Mouse (Mus musculus): Measurements from ENCODE around the gene Usp40. TPM values are rescaled to one million over a fixed set of nuclear protein-coding genes. Genes with fewer than 3 reads are reported as not detected.

Gene Usp40
- total RNA-seq, 1 experiment = 10.4 TPM

DNA sequence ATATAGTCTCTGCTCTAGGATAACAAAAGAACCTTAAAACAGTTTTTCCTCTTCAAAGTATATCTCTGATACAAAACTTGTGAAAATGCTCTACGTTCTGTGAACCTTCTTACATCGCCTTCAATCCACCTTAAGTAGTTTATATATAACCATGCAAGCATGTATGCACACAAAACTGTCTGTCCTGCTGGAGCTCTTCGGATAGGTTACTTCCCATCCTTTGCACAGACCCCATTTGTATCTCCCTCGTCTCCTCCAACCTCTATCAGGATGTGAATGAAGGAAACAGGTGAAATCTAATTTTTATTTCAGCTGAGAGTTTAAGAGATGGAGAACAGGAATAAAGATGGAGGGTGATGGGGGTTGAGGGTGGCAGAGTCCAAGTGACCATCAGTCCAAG is 384 bp upstream of the Usp40 start:
- in situ Hi-C loops (cut with MboI; ENCODE audit: low sequenced_read_pairs in 2 of 2, unreplicated experiment in 2 of 2) = no loop called here
- H3K9ac ChIP-seq (ENCODE audit: insufficient read depth, low read depth, low read length, poor library complexity, severe bottlenecking) = no peak overlapping the region
- no peak for DNase-seq (ENCODE audit: low read depth, low spot score)

GRCm38 (mm10) chr1:88007692-88008210 is 600 bp downstream of the Usp40 start:
- H3K9me3 ChIP-seq (ENCODE audit: control insufficient read depth, insufficient read depth, low read depth, low read length) = no peaks in the 10 kb centered on the region
- no peaks in the 10 kb centered on the region for H3K36me3 ChIP-seq (ENCODE audit: control insufficient read depth, insufficient read depth, low read length, poor library complexity, severe bottlenecking)
- peak overlapping the region; percentile 84 to 88 for H3K4me3 ChIP-seq (ENCODE audit: insufficient read depth in 1 of 2, low read depth in 1 of 2, low read length in 2 of 2, poor library complexity in 1 of 2, severe bottlenecking in 1 of 2)
- no peak overlapping the region for H3K27ac ChIP-seq (ENCODE audit: insufficient read depth, low read depth, low read length, poor library complexity, severe bottlenecking)
- DNase-seq (ENCODE audit: low read depth, low spot score) = no peak
- peak overlapping the region; percentile 86 for H3K9ac ChIP-seq (ENCODE audit: insufficient read depth, low read depth, low read length, poor library complexity, severe bottlenecking)
- H3K4me1 ChIP-seq (ENCODE audit: control insufficient read depth in 2 of 2, insufficient read depth in 2 of 2, low read length in 2 of 2, poor library complexity in 1 of 2) = no peaks in the 10 kb centered on the region; a peak in 1 of 4 replicates
- in situ Hi-C loops (cut with MboI; ENCODE audit: low sequenced_read_pairs in 2 of 2, unreplicated experiment in 2 of 2) = no loop called here
- TF ChIP-seq HCFC1 (IDR thresholded peaks at IDR 0.05; ENCODE audit: borderline replicate concordance, insufficient read depth, low read length) (no peak), CHD2 (IDR thresholded peaks at IDR 0.05; ENCODE audit: low read depth, low read length) (no peak), ZNF384 (IDR thresholded peaks at IDR 0.05; ENCODE audit: low read depth, low read length) (no peak), ZC3H11A (IDR thresholded peaks at IDR 0.05; ENCODE audit: borderline replicate concordance, low read depth, low read length) (no peak), MAFK (IDR thresholded peaks at IDR 0.05; ENCODE audit: insufficient read depth, low read depth, low read length) (no peak)

More for the DNA sequence above, 384 bp upstream of the Usp40 start:
- TF ChIP-seq ZNF384 (IDR thresholded peaks at IDR 0.05; ENCODE audit: low read depth, low read length) (no peak), CHD2 (IDR thresholded peaks at IDR 0.05; ENCODE audit: low read depth, low read length) (no peak), HCFC1 (IDR thresholded peaks at IDR 0.05; ENCODE audit: borderline replicate concordance, insufficient read depth, low read length) (no peak), ZC3H11A (IDR thresholded peaks at IDR 0.05; ENCODE audit: borderline replicate concordance, low read depth, low read length) (no peak), MAFK (IDR thresholded peaks at IDR 0.05; ENCODE audit: insufficient read depth, low read depth, low read length) (no peak)
- H3K4me3 ChIP-seq (ENCODE audit: insufficient read depth in 1 of 2, low read depth in 1 of 2, low read length in 2 of 2, poor library complexity in 1 of 2, severe bottlenecking in 1 of 2) = peak overlapping the region in 1 of 2 experiments; percentile 84; a peak in 2 of 4 replicates
- no peak overlapping the region for H3K27ac ChIP-seq (ENCODE audit: insufficient read depth, low read depth, low read length, poor library complexity, severe bottlenecking)
- H3K9me3 ChIP-seq (ENCODE audit: control insufficient read depth, insufficient read depth, low read depth, low read length) = no peaks in the 10 kb centered on the region
- H3K4me1 ChIP-seq (ENCODE audit: control insufficient read depth in 2 of 2, insufficient read depth in 2 of 2, low read length in 2 of 2, poor library complexity in 1 of 2) = no peaks in the 10 kb centered on the region; a peak in 1 of 4 replicates
- no peaks in the 10 kb centered on the region for H3K36me3 ChIP-seq (ENCODE audit: control insufficient read depth, insufficient read depth, low read length, poor library complexity, severe bottlenecking)

DNA sequence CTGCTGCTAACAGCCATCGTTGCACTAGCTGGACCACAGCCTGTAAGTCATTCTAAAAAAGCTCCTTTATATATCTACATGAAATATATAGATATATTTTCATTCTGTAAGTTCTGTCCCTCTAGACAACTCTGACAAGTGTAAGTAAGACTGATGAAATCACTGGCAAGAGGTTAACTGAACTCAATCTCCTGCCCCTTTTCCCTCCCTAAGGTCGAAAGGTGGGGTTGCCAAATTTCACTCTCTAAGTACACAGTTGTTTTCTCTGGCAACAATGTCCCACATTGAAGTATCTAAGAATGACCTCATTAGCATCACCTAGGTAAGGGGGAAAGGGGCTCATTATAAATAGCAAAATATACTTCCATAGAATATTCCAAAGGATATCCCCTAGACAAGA is 15.6 kb downstream of the Usp40 start:
- H3K9ac ChIP-seq (ENCODE audit: insufficient read depth, low read depth, low read length, poor library complexity, severe bottlenecking) = no peak overlapping the region
- H3K27ac ChIP-seq (ENCODE audit: insufficient read depth, low read depth, low read length, poor library complexity, severe bottlenecking) = no peak overlapping the region
- H3K4me1 ChIP-seq (ENCODE audit: control insufficient read depth in 2 of 2, insufficient read depth in 2 of 2, low read length in 2 of 2, poor library complexity in 1 of 2) = no peaks in the 10 kb centered on the region
- H3K9me3 ChIP-seq (ENCODE audit: control insufficient read depth, insufficient read depth, low read depth, low read length) = no peaks in the 10 kb centered on the region
- H3K36me3 ChIP-seq (ENCODE audit: control insufficient read depth, insufficient read depth, low read length, poor library complexity, severe bottlenecking) = peaks cover 2% of the 10 kb centered on the region
- TF ChIP-seq CHD2 (IDR thresholded peaks at IDR 0.05; ENCODE audit: low read depth, low read length) = no peak
- TF ChIP-seq ZNF384 (IDR thresholded peaks at IDR 0.05; ENCODE audit: low read depth, low read length) = no peak
- no peak for TF ChIP-seq ZC3H11A (IDR thresholded peaks at IDR 0.05; ENCODE audit: borderline replicate concordance, low read depth, low read length)
- TF ChIP-seq HCFC1 (IDR thresholded peaks at IDR 0.05; ENCODE audit: borderline replicate concordance, insufficient read depth, low read length) = no peak
- TF ChIP-seq MAFK (IDR thresholded peaks at IDR 0.05; ENCODE audit: insufficient read depth, low read depth, low read length) = no peak
- in situ Hi-C loops (cut with MboI; ENCODE audit: low sequenced_read_pairs in 2 of 2, unreplicated experiment in 2 of 2) = no loop called here
- no peak for DNase-seq (ENCODE audit: low read depth, low spot score)
- no peak overlapping the region for H3K4me3 ChIP-seq (ENCODE audit: insufficient read depth in 1 of 2, low read depth in 1 of 2, low read length in 2 of 2, poor library complexity in 1 of 2, severe bottlenecking in 1 of 2)

GRCm38 (mm10) chr1:87982291-87982690 is 26.1 kb downstream of the Usp40 start:
- TF ChIP-seq ZC3H11A (IDR thresholded peaks at IDR 0.05; ENCODE audit: borderline replicate concordance, low read depth, low read length) (no peak), MAFK (IDR thresholded peaks at IDR 0.05; ENCODE audit: insufficient read depth, low read depth, low read length) (no peak), HCFC1 (IDR thresholded peaks at IDR 0.05; ENCODE audit: borderline replicate concordance, insufficient read depth, low read length) (no peak), CHD2 (IDR thresholded peaks at IDR 0.05; ENCODE audit: low read depth, low read length) (no peak), ZNF384 (IDR thresholded peaks at IDR 0.05; ENCODE audit: low read depth, low read length) (no peak)
- Histone ChIP-seq H3K9me3 (ENCODE audit: control insufficient read depth, insufficient read depth, low read depth, low read length) (no peaks in the 10 kb centered on the region), H3K9ac (ENCODE audit: insufficient read depth, low read depth, low read length, poor library complexity, severe bottlenecking) (no peak overlapping the region), H3K4me1 (ENCODE audit: control insufficient read depth in 2 of 2, insufficient read depth in 2 of 2, low read length in 2 of 2, poor library complexity in 1 of 2) (no peaks in the 10 kb centered on the region), H3K36me3 (ENCODE audit: control insufficient read depth, insufficient read depth, low read length, poor library complexity, severe bottlenecking) (no peaks in the 10 kb centered on the region; the same call in 1 of the 2 replicates), H3K27ac (ENCODE audit: insufficient read depth, low read depth, low read length, poor library complexity, severe bottlenecking) (no peak overlapping the region), H3K4me3 (ENCODE audit: insufficient read depth in 1 of 2, low read depth in 1 of 2, low read length in 2 of 2, poor library complexity in 1 of 2, severe bottlenecking in 1 of 2) (no peak overlapping the region)
- no peak for DNase-seq (ENCODE audit: low read depth, low spot score)
- in situ Hi-C loops (cut with MboI; ENCODE audit: low sequenced_read_pairs in 2 of 2, unreplicated experiment in 2 of 2) = no loop called here
